Mouse (Mus musculus) erythroblast, embryonic 14.5 days (primary cell): Measurements from ENCODE around the gene Hist1h4f.

Experiments
- GATA1 ChIP-seq: IDR thresholded peaks from 2 replicates; pipeline ENCODE4 v1.6.1; 2012; ENCODE audit warnings: low read length, inconsistent platforms, mixed read lengths
- TAL1 ChIP-seq: IDR thresholded peaks from 3 replicates; pipeline ENCODE4 v1.6.1; 2012; ENCODE audit warnings: low read length, inconsistent platforms, mixed read lengths

GRCm38 (mm10) chr13:23583387-23584068, 32.1 kb upstream of the Hist1h4f start:
- no peak for TF ChIP-seq TAL1
- TF ChIP-seq GATA1, result no peak
